Mouse (Mus musculus) lung, adult 18-20 months (tissue): ENCODE data around the gene Scel.
"Not testable (repeated sequence)": the region's sequence is repeated elsewhere in the genome, so short reads cannot be mapped to it uniquely, and the experiment has no call there.

Experiments
- DNase-seq, 2 experiments: peaks; one replicate each; pipeline ENCODE4 v3.0.0; 2022; ENCODE audit warnings: mixed read lengths in 2 of 2

Scel gene

GRCm38 (mm10) chr14:103512802-103513472, at the start of gene Scel:
Gene Scel, plus strand, starts transcription at chr14:103513342.
- DNase-seq: peak; percentile 38 to 52

GRCm38 (mm10) chr14:103468691-103469463, 44.3 kb upstream of the Scel start:
- DNase-seq: no peak

- peak; percentile 30 to 43 for DNase-seq
Measured at GRCm38 (mm10) chr14:103469464-103470015, 43.6 kb upstream of the Scel start.

- DNase-seq: no peak
Measured at GRCm38 (mm10) chr14:103471074-103471778, 41.9 kb upstream of the Scel start.

GRCm38 (mm10) chr14:103471806-103472553, 41.2 kb upstream of the Scel start:
- no peak for DNase-seq

- DNase-seq: no peak
Measured at GRCm38 (mm10) chr14:103472554-103472905, 40.6 kb upstream of the Scel start.

GRCm38 (mm10) chr14:103475312-103475711, 37.8 kb upstream of the Scel start:
- DNase-seq: no peak

- not testable (repeated sequence) for DNase-seq
Measured at GRCm38 (mm10) chr14:103476232-103476631, 36.9 kb upstream of the Scel start.

- DNase-seq: no peak
Measured at GRCm38 (mm10) chr14:103477281-103477680, 35.9 kb upstream of the Scel start.

GRCm38 (mm10) chr14:103477959-103478358, 35.2 kb upstream of the Scel start:
- DNase-seq: no peak

GRCm38 (mm10) chr14:103479446-103479845, 33.7 kb upstream of the Scel start:
- no peak for DNase-seq

GRCm38 (mm10) chr14:103481514-103481913, 31.6 kb upstream of the Scel start:
- DNase-seq: no peak

- DNase-seq: no peak
Measured at GRCm38 (mm10) chr14:103485671-103486070, 27.5 kb upstream of the Scel start.

- DNase-seq: no peak
Measured at GRCm38 (mm10) chr14:103486974-103487373, 26.2 kb upstream of the Scel start.

GRCm38 (mm10) chr14:103488659-103489058, 24.5 kb upstream of the Scel start:
- DNase-seq: no peak

- no peak for DNase-seq
Measured at GRCm38 (mm10) chr14:103498199-103498598, 14.9 kb upstream of the Scel start.

- no peak for DNase-seq
Measured at GRCm38 (mm10) chr14:103498613-103499012, 14.5 kb upstream of the Scel start.

- no peak for DNase-seq
Measured at GRCm38 (mm10) chr14:103499060-103499459, 14.1 kb upstream of the Scel start.

GRCm38 (mm10) chr14:103500309-103500708, 12.8 kb upstream of the Scel start:
- peak; percentile 45 to 50 for DNase-seq

GRCm38 (mm10) chr14:103500941-103501340, 12.2 kb upstream of the Scel start:
- DNase-seq: no peak

- no peak for DNase-seq
Measured at GRCm38 (mm10) chr14:103504514-103504913, 8.6 kb upstream of the Scel start.

- peak; percentile 39 to 42 for DNase-seq
Measured at GRCm38 (mm10) chr14:103509544-103509943, 3.6 kb upstream of the Scel start.

GRCm38 (mm10) chr14:103513473-103513811, 300 bp downstream of the Scel start:
- DNase-seq: no peak
